Mouse (Mus musculus) lung, adult 2 months (tissue): ENCODE results near the gene Otogl. TPM values are rescaled to one million over a fixed set of nuclear protein-coding genes. Genes with fewer than 3 reads are reported as not detected.

Experiments
- DNase-seq: peaks from one replicate; pipeline ENCODE4 v3.0.0; 2022
- H3K4me1 ChIP-seq: fragments of 200-500 bp; 2 replicates; pipeline ENCODE4 v1.6.1; 2011; ENCODE audit warnings: low read length; ENCODE audit not compliant: control insufficient read depth, insufficient read depth
- H3K4me3 ChIP-seq: fragments of 200-500 bp; replicated peaks from 2 replicates; pipeline ENCODE3; 2011; ENCODE audit warnings: low read depth, mild to moderate bottlenecking, control low read depth, low read length; ENCODE audit errors: extremely low read depth
- CTCF ChIP-seq: fragments of 200-500 bp; IDR thresholded peaks from 2 replicates; pipeline ENCODE4 v1.5.1; 2011; ENCODE audit warnings: mild to moderate bottlenecking, low read length, control low read depth; ENCODE audit not compliant: insufficient read depth
- POLR2A ChIP-seq: fragments of 200-500 bp; IDR thresholded peaks from 2 replicates; pipeline ENCODE4 v1.6.1; 2011; ENCODE audit warnings: low read depth, mild to moderate bottlenecking, control low read depth, low read length, borderline replicate concordance; ENCODE audit errors: extremely low read depth
- WGBS: fragments of 180-500 bp; shearing (Covaris S2); methylation state at CpG from one replicate; pipeline ENCODE4 v1.1.7; 2018; 5-methylcytosine and 5-hydroxymethylcytosine counted together
- polyA plus RNA-seq: library from polyadenylated mRNA; depleted of rRNA; stranded (reverse); fragments of >200 nt; gene quantifications from 2 replicates; pipeline ENCODE4 v1.2.3, GENCODE M21; 2012

Gene Otogl
- polyA plus RNA-seq, 1 experiment = 0.06 TPM

DNA sequence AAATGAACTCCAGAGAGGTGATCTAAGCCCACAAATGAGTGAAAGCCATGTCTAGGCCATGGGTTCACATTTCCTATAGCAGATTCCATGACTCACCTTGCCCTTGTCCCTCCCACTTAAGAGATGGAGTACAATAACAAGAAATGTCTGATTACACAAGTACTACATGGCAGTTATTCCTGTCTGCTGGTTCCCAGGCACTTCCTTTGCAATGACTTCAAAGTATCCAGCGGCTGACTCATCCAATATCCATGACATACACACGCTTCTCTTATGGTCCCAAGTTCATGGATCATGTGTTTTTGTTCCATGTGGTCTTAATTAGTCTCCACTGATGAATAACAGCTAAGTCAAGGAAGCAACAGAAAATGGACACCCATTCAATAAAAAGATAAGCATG lies 1.1 kb upstream of the Otogl start:
- H3K4me1 ChIP-seq = no peaks in the 10 kb centered on the region
- 56% methylated on average over 2 of the region's 2 CpGs for WGBS
- DNase-seq = no peak
- no peak for TF ChIP-seq CTCF
- TF ChIP-seq POLR2A = no peak
- H3K4me3 ChIP-seq = no peak overlapping the region

DNA sequence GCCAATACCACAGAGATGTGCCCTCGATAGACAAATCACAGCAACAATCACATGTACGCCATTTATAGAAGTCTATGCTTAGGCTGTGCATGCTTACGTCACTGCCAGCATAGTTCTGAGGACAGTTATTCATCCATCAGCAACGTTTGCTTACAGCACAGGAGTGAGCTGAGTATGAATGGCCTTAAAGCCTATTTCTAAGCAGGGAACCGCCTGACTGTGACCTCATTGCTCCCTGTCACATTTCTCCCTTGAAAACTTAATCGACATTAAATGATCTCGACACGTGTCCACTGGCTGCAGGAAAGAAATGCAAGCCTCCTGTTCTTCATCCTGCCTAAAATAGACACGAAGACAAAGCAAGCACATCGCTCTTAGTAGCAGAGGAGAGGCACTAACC lies 5.5 kb downstream of the Otogl start:
- 63% methylated on average over 10 of the region's 10 CpGs for WGBS
- no peak overlapping the region for H3K4me3 ChIP-seq
- TF ChIP-seq POLR2A (no peak), CTCF (no peak)
- DNase-seq = no peak
- H3K4me1 ChIP-seq = no peaks in the 10 kb centered on the region; the same call in 1 of the 2 replicates

- WGBS = 65% methylated on average over 7 of the region's 7 CpGs
Observed at GRCm38 (mm10) chr10:107905274-107906034, 6.5 kb downstream of the Otogl start.

DNA sequence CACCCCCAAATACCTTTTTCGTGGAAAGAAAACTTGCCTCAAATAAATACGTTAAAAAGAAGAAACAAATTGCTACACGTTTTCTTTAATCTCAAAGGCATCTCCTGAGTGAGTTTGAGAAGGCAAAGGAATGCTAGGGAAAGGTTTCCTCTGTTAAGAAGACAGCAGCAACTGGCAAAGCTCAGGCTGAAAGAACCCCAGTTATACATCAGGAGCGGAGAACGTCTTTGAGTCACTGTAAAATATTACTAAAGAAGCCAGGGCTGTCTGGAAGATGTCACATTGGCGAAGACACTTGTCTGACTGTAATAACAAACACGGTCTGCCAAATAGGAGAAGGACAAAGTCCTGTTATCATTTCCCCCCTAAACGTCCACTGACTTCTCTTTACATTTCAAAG lies 10.0 kb downstream of the Otogl start:
- Histone ChIP-seq H3K4me1 (no peaks in the 10 kb centered on the region; the same call in 1 of the 2 replicates), H3K4me3 (no peak overlapping the region)
- WGBS = 58% methylated on average over 8 of the region's 8 CpGs
- DNase-seq = no peak
- TF ChIP-seq POLR2A (no peak), CTCF (no peak)

More at GRCm38 (mm10) chr10:107905274-107906034, 6.5 kb downstream of the Otogl start:
- H3K4me1 ChIP-seq = no peaks in the 10 kb centered on the region; the same call in 1 of the 2 replicates
- TF ChIP-seq POLR2A (no peak), CTCF (no peak)
- DNase-seq = no peak
- H3K4me3 ChIP-seq = no peak overlapping the region

- no peak for DNase-seq
- H3K4me1 ChIP-seq = no peaks in the 10 kb centered on the region; the same call in 1 of the 2 replicates
- 61% methylated on average over 13 of the region's 13 CpGs for WGBS
- H3K4me3 ChIP-seq = no peak overlapping the region
- no peak for TF ChIP-seq CTCF
- no peak for TF ChIP-seq POLR2A
Observed at GRCm38 (mm10) chr10:107901204-107901879, 10.6 kb downstream of the Otogl start.

DNA sequence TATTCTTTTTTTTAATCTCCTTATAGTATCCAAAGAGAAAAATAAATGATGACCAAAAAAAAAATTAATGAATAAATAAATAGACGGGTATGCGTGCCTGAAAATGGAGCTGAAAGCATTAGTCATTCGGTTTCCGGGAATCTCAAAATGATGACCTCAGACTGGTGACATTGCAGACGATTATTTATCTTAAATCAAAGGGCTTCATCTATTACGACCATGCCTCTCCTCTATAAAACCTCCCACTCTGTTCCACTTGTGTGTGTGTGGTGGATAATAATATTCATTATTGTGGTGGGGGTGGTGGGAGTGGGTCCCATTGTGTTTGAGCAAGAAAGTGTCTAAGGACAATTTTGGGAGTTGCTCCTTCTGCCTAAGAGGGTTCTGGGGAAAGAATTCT lies 12.0 kb downstream of the Otogl start:
- H3K4me1 ChIP-seq = no peaks in the 10 kb centered on the region; the same call in 1 of the 2 replicates
- DNase-seq = no peak
- 57% methylated on average over 6 of the region's 6 CpGs for WGBS
- no peak for TF ChIP-seq POLR2A
- no peak for TF ChIP-seq CTCF
- H3K4me3 ChIP-seq = no peak overlapping the region

- no peaks in the 10 kb centered on the region; the same call in 1 of the 2 replicates for H3K4me1 ChIP-seq
- 79% methylated on average over 4 of the region's 4 CpGs for WGBS
- TF ChIP-seq POLR2A = no peak
- TF ChIP-seq CTCF = no peak
- no peak for DNase-seq
- no peak overlapping the region for H3K4me3 ChIP-seq
Observed at GRCm38 (mm10) chr10:107896158-107896557, 15.8 kb downstream of the Otogl start.

DNA sequence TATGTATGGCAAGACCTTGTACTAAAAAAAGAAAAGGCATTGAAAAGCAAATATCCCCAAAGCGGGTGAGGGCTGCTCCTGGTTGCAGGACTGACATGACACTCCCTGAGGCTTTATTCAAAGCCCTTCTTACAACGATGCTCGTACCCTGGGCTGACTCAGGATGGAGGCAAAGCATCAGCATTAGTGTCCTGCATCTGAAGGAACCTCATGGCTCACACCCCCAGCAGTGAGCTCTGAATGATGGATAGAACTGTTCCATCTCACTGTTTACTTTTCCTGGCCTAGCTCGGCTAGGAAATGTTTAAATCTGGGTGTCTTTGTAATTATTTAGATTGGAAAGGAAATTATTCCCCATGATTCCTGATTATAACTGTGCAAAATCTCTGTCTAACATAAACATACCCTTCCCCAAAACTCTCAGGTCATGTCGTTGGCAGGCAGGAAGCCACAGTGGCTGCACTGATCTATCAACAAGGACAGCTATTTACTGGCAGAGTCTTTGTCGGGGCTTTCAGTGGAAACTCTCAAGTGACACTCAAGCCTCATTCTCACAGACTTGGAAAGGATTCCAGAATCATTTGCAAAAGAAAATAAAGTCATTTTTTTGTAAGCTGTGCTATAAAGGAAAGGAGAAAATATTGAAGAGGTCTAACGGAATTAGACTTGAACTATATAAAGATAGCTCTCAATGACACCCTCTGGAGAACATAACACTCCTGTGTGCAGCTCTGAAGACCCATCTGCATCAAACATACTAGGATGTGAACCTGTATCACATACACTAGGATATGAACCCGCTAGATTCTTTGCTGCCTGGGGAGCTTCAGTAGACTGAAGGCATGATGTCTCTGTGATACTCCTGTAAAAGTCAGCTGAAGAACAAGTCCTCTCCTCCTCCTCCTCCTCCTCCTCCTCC lies 17.0 kb downstream of the Otogl start:
- Histone ChIP-seq H3K4me3 (no peak overlapping the region), H3K4me1 (no peaks in the 10 kb centered on the region; the same call in 1 of the 2 replicates)
- DNase-seq = no peak
- TF ChIP-seq POLR2A = no peak
- TF ChIP-seq CTCF = no peak
- 27% methylated on average over 8 of the region's 8 CpGs for WGBS

- TF ChIP-seq POLR2A = no peak
- TF ChIP-seq CTCF = no peak
- Histone ChIP-seq H3K4me3 (no peak overlapping the region), H3K4me1 (no peaks in the 10 kb centered on the region; the same call in 1 of the 2 replicates)
- 78% methylated on average over 9 of the region's 9 CpGs for WGBS
- DNase-seq = no peak
Observed at GRCm38 (mm10) chr10:107890400-107890799, 21.5 kb downstream of the Otogl start.
